In the genomic region with DNA sequence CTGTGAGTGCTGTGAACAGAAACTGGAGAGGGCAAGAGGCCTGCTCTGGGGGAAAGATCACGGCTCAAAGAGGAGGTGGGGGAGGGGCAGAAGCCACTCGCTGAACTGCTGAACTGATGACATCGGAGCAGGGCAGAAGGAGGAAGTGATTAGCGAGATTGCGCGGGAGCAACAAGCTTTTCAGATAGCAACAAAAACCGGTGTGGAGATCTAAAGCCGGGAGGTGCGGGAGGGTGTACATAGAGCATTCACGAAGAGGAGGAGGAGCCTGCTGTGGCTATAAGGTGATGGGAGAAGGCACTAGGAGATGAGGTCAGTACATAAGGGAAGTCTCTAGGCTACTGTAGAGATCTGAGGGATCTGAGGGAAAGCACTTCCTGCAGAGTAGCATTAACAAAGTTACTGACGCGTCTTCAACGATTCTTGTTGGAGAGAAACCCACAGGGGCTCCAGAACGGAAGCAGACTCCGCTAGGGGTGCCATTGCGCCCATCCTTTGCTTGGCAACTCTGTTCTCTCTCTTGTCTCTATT, we compare ENCODE assay signal across 8 mouse cellular contexts. TPM values are rescaled to one million over a fixed set of nuclear protein-coding genes. Genes with fewer than 3 reads are reported as not detected.
DNase-seq lines count a peak whose midpoint lies in the region; ATAC-seq and TF ChIP-seq lines count a peak whose summit lies in the region.

A gene (plus strand): TSS at position 206 of the 531 bp plus-strand sequence.

- intact Hi-C loops in left cerebral cortex, adult 2 months (cut with DNase I), result no loop called here
- intact Hi-C loops in left cerebral cortex, postnatal 25 days (cut with DNase I), result no loop called here
- intact Hi-C loops in heart, adult 2 months (cut with DNase I), result no loop called here
- intact Hi-C loops in left cerebral cortex, postnatal 36 days (cut with DNase I), result no loop called here

- peak; percentile 57 for ATAC-seq in lung, embryonic 16.5 days (ENCODE audit: low read depth)
- peak; percentile 63 for ATAC-seq in neutrophil, adult 5-6 weeks (ENCODE audit: extremely low read depth, insufficient number of reproducible peaks, low FRiP score, poor library complexity, severe bottlenecking)

- peaks cover 2% of the 10 kb centered on the region; the same call in 1 of the 2 replicates for H3K4me1 ChIP-seq in heart, adult 2 months (ENCODE audit: control insufficient read depth, insufficient read depth, low read length)
- no peaks in the 10 kb centered on the region for H3K4me1 ChIP-seq in lung, embryonic 16.5 days (replicated peaks; ENCODE audit: control insufficient read depth, insufficient read depth, low read length)

- H3K9ac ChIP-seq in heart, adult 2 months (ENCODE audit: low read depth, low read length), result peak within 1 kb of the TSS; percentile 9
- peak within 1 kb of the TSS; percentile 0; the same call in 1 of the 2 replicates for H3K9ac ChIP-seq in lung, embryonic 16.5 days (ENCODE audit: low read length)

- no peaks in the 10 kb centered on the region for H3K27me3 ChIP-seq in heart, adult 2 months (ENCODE audit: control insufficient read depth, insufficient read depth, low read length)
- H3K27me3 ChIP-seq in lung, embryonic 16.5 days (ENCODE audit: control insufficient read depth, insufficient read depth, low read depth, low read length), result peaks cover 8% of the 10 kb centered on the region

- H3K4me2 ChIP-seq in lung, embryonic 16.5 days (ENCODE audit: low read depth, low read length), result peak within 1 kb of the TSS; percentile 38

- peak within 1 kb of the TSS; percentile 30 for H3K4me3 ChIP-seq in left cerebral cortex, adult 2 months
- H3K4me3 ChIP-seq in heart, adult 2 months, result peak within 1 kb of the TSS; percentile 45
- peak within 1 kb of the TSS; percentile 29 for H3K4me3 ChIP-seq in lung, embryonic 16.5 days (ENCODE audit: low read length)

- TF ChIP-seq POLR2A in heart, adult 2 months (IDR thresholded peaks at IDR 0.05; ENCODE audit: insufficient read depth, low read depth, low read length), result no peak

- H3K9me3 ChIP-seq in lung, embryonic 16.5 days (ENCODE audit: control insufficient read depth, low read length), result no peaks in the 10 kb centered on the region

- TF ChIP-seq EP300 in heart, adult 2 months (IDR thresholded peaks at IDR 0.05; ENCODE audit: insufficient read depth, low read depth, low read length), result no peak

- no peak for DNase-seq in left cerebral cortex, adult 2 months (ENCODE audit: extremely low spot score in 1 of 2, low spot score in 2 of 2)
- DNase-seq in left cerebral cortex, postnatal 25 days (ENCODE audit: low spot score in 2 of 2), result no peak
- peak; percentile 19 for DNase-seq in c-Kit-positive CD71-positive TER-119-positive erythroid progenitor cells, embryonic 14.5 days (ENCODE audit: low spot score)
- DNase-seq in heart, adult 2 months, result peak; percentile 38 to 49
- DNase-seq in kidney, adult 18-20 months, result peak; percentile 40
- no peak for DNase-seq in left cerebral cortex, postnatal 36 days (ENCODE audit: low spot score in 2 of 2)

- TF ChIP-seq CTCF in left cerebral cortex, adult 2 months (IDR thresholded peaks at IDR 0.05), result peak; percentile 35
- TF ChIP-seq CTCF in heart, adult 2 months (IDR thresholded peaks at IDR 0.05), result peak; percentile 36

- H3K36me3 ChIP-seq in heart, adult 2 months (ENCODE audit: control insufficient read depth, insufficient read depth, low read length), result no peaks in the 10 kb centered on the region; the same call in 1 of the 2 replicates
- H3K36me3 ChIP-seq in lung, embryonic 16.5 days (ENCODE audit: control insufficient read depth, insufficient read depth, low read length), result no peaks in the 10 kb centered on the region

- H3K79me2 ChIP-seq in heart, adult 2 months (replicated peaks; ENCODE audit: control insufficient read depth, insufficient read depth, low read length), result no peaks in the 10 kb centered on the region

- 6% methylated on average over 16 of the region's 16 CpGs for WGBS in heart, adult 2 months
- WGBS in lung, embryonic 16.5 days, result 5% methylated on average over 16 of the region's 16 CpGs

- H3K27ac ChIP-seq in left cerebral cortex, adult 2 months, result no peak within 1 kb of the TSS
- H3K27ac ChIP-seq in heart, adult 2 months, result no peak within 1 kb of the TSS
- H3K27ac ChIP-seq in lung, embryonic 16.5 days (ENCODE audit: low read length), result no peak within 1 kb of the TSS

RNA-seq across cellular contexts. Expression of the gene that starts here (rescaled TPM):
- not detected for total RNA-seq in left cerebral cortex, adult 2 months (2021)
- not detected for total RNA-seq in left cerebral cortex, postnatal 25 days (2021)
- not detected for total RNA-seq in heart, adult 2 months (2021)
- polyA plus RNA-seq in heart, adult 2 months (2012; rRNA removed), result not detected in 2 replicates
- polyA plus RNA-seq in lung, embryonic 16.5 days (2015; fragmentation: Nextera tagmentation; extraction: Ambion mirVana), result not detected in 2 replicates
- total RNA-seq in neutrophil, adult 5-6 weeks (2017), result not detected in 2 replicates
- total RNA-seq in left cerebral cortex, postnatal 36 days (2021), result not detected

Comparison
In these comparisons a context has a peak if more than half of its experiments do, and no peak if none do; other contexts are left out.
1. Peak in DNase-seq, H3K4me3 ChIP-seq and H3K9ac ChIP-seq in heart, adult 2 months; RNA of the gene not detected or under 1 TPM.
2. Peak in ATAC-seq, H3K4me3 ChIP-seq, H3K9ac ChIP-seq and H3K4me2 ChIP-seq in lung, embryonic 16.5 days; RNA of the gene not detected or under 1 TPM.
3. Peak in ATAC-seq in neutrophil, adult 5-6 weeks; RNA of the gene not detected or under 1 TPM.
4. DNase-seq: peak in c-Kit-positive CD71-positive TER-119-positive erythroid progenitor cells, embryonic 14.5 days (single experiment) and kidney, adult 18-20 months (single experiment); none in left cerebral cortex, adult 2 months (0 of 2), left cerebral cortex, postnatal 25 days (0 of 2) and left cerebral cortex, postnatal 36 days (0 of 2).
5. Peak in every context shown above with its lines, with median percentiles within 50 percentile points of each other: H3K4me3 ChIP-seq.